Mouse (Mus musculus) heart, postnatal 0 days (tissue): Measurements from ENCODE around the gene Supt4a. TPM values are rescaled to one million over a fixed set of nuclear protein-coding genes. Genes with fewer than 3 reads are reported as not detected.

Experiments
- ATAC-seq: fragments of 200-750 bp; cut with Nextera tagmentation; 2 replicates; pipeline ENCODE4 v1.8.0; 2017; ENCODE audit warnings: low read depth, moderate number of reproducible peaks, moderate library complexity; ENCODE audit not compliant: insufficient read depth
- DNase-seq: peaks from one replicate; pipeline ENCODE4 v3.0.0-alpha.2; 2016; ENCODE audit warnings: low spot score
- H3K27ac ChIP-seq: fragments of 300-500 bp; sonication (generic); 2 replicates; pipeline ENCODE4 v1.5.1; 2014; ENCODE audit warnings: low read depth, mild to moderate bottlenecking
- H3K27me3 ChIP-seq: fragments of 300-500 bp; sonication (generic); 2 replicates; pipeline ENCODE4 v1.6.1; 2014; ENCODE audit warnings: low read length, mixed read lengths; ENCODE audit not compliant: control insufficient read depth, insufficient read depth
- H3K36me3 ChIP-seq: fragments of 300-500 bp; sonication (generic); replicated peaks from 2 replicates; pipeline ENCODE4 v1.6.1; 2014; ENCODE audit warnings: low read length, mixed read lengths; ENCODE audit not compliant: control insufficient read depth, insufficient read depth
- H3K4me1 ChIP-seq: fragments of 300-500 bp; sonication (generic); 2 replicates; pipeline ENCODE4 v1.6.1; 2014; ENCODE audit warnings: antibody characterized with exemption; ENCODE audit not compliant: control insufficient read depth, insufficient read depth
- H3K4me2 ChIP-seq: fragments of 300-500 bp; sonication (generic); 2 replicates; pipeline ENCODE4 v1.6.1; 2014; ENCODE audit warnings: low read depth, mild to moderate bottlenecking, low read length, moderate library complexity
- H3K4me3 ChIP-seq: fragments of 300-500 bp; sonication (generic); 2 replicates; pipeline ENCODE4 v1.5.1; 2014; ENCODE audit warnings: low read depth, low read length
- H3K9ac ChIP-seq: fragments of 300-500 bp; sonication (generic); replicated peaks from 2 replicates; pipeline ENCODE4 v1.6.1; 2014; ENCODE audit warnings: low read depth, low read length, mixed read lengths
- H3K9me3 ChIP-seq: fragments of 300-500 bp; sonication (generic); replicated peaks from 2 replicates; pipeline ENCODE4 v1.6.1; 2016; ENCODE audit warnings: low read length; ENCODE audit not compliant: control insufficient read depth
- CTCF ChIP-seq: IDR thresholded peaks from 2 replicates; pipeline ENCODE4 v1.5.1; 2016; ENCODE audit warnings: antibody characterized with exemption, control low read depth, low read depth
- EP300 ChIP-seq: IDR thresholded peaks from 2 replicates; pipeline ENCODE4 v1.6.1; 2016; ENCODE audit warnings: antibody characterized with exemption, low read depth
- WGBS: fragments of 180-500 bp; shearing (Covaris S2); extraction: QIAGEN DNeasy Blood & Tissue Kit; methylation state at CpG from one replicate; pipeline ENCODE4 v1.1.7; 2014; 5-methylcytosine and 5-hydroxymethylcytosine counted together
- polyA plus RNA-seq: library from polyadenylated mRNA; unstranded; fragments of >200 nt; fragmentation: Nextera tagmentation; extraction: Ambion mirVana; gene quantifications from 2 replicates; pipeline ENCODE4 v1.2.1, GENCODE M21; 2015
- total RNA-seq: library from RNA; depleted of rRNA; stranded (reverse); fragments of >200 nt; gene quantifications from 2 replicates; pipeline ENCODE4 v1.2.3, GENCODE M21; 2014; ENCODE audit warnings: low replicate concordance

Gene Supt4a
- total and polyA plus RNA-seq, 2 experiments from 2014 or later = 50.3 to 101 TPM

DNA sequence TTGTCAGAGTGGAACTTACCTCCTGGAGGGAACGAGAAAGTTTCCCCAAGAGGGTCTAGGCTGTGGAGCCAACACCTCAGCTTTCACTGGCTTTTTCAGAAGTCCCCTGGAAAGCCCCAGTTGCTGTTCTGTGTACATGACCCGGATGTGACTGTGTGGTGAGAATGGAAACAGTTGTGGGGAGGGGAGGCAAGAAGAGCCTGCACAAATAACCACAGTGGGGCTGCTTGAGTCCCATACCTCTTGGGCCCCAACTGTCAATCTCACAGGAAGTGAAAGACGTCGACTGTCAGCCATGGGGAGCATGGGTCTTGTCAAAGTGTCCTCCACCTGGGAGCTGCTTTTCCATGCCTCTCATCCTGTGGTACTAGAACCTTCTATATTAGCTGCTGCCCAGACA lies 7.6 kb downstream of the Supt4a start:
- Histone ChIP-seq H3K4me2 (no peak overlapping the region), H3K36me3 (peaks cover 42% of the 10 kb centered on the region), H3K4me3 (no peak overlapping the region), H3K4me1 (no peaks in the 10 kb centered on the region), H3K27ac (peak overlapping the region; percentile 57; the same call in 1 of the 2 replicates), H3K27me3 (no peaks in the 10 kb centered on the region), H3K9me3 (no peaks in the 10 kb centered on the region), H3K9ac (no peak overlapping the region)
- WGBS = 62% methylated on average over 4 of the region's 4 CpGs
- DNase-seq (no peak), ATAC-seq (no peak)
- TF ChIP-seq EP300 = no peak
- TF ChIP-seq CTCF = no peak

DNA sequence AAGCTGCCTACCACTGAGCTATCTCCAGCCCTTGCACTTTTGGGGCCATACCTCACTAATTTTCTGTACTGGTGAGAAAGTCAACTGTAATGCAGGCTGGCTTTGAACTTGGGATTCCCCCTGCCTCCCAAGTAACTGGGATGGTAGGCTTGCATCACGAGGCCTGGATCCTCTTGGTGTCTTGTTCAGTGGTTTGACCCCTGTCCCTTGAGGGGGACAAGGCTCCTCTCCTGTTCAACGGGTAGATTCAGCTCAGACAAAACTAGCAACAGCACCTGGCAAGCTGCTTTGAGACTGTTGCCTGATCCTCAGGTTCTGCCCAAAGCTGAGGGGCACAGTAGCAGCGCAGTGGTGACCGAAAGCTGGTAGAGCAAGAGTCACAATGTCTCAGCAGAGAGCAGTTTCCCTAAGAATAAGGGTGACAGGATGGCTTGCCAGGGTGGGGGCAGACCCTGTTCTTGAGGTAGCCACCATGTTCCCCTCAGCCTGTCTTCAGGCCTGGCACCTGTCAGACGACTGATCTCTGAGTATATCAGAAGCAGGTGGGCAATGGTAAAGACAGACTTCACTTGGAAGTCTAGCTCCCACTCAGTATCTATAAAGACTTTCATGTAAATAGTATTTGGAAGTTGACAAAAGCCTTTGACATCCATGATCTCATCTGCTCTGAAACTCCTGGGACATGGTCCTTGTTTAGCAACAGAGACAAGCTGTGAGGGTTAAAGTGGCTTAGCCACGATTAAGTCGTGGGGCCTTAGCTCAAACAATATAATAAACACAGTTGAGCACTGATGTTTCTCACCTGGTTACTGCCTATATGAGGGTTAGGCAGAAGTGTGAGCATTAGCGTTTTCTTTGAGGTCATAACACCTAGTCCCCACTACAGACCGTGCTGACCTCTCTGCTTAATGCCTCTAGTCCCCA lies 8.5 kb downstream of the Supt4a start:
- H3K4me3 ChIP-seq = no peak overlapping the region
- no peak overlapping the region for H3K9ac ChIP-seq
- DNase-seq (no peak), ATAC-seq (no peak)
- no peaks in the 10 kb centered on the region for H3K4me1 ChIP-seq
- no peak for TF ChIP-seq CTCF
- TF ChIP-seq EP300 = no peak
- WGBS = 72% methylated on average over 9 of the region's 9 CpGs
- no peaks in the 10 kb centered on the region for H3K9me3 ChIP-seq
- H3K36me3 ChIP-seq = peaks cover 33% of the 10 kb centered on the region
- peak overlapping the region; percentile 57; the same call in 1 of the 2 replicates for H3K27ac ChIP-seq
- H3K27me3 ChIP-seq = no peaks in the 10 kb centered on the region
- H3K4me2 ChIP-seq = no peak overlapping the region

GRCm38 (mm10) chr11:87747312-87747711 lies 10.0 kb downstream of the Supt4a start:
- H3K27me3 ChIP-seq = no peaks in the 10 kb centered on the region
- no peak overlapping the region for H3K4me3 ChIP-seq
- TF ChIP-seq CTCF = no peak
- TF ChIP-seq EP300 = no peak
- no peak for ATAC-seq
- no peak overlapping the region for H3K9ac ChIP-seq
- 83% methylated on average over 4 of the region's 5 CpGs for WGBS
- H3K4me2 ChIP-seq = no peak overlapping the region
- DNase-seq = no peak
- H3K27ac ChIP-seq = no peak overlapping the region
- peaks cover 24% of the 10 kb centered on the region for H3K36me3 ChIP-seq
- no peaks in the 10 kb centered on the region for H3K4me1 ChIP-seq
- H3K9me3 ChIP-seq = no peaks in the 10 kb centered on the region

GRCm38 (mm10) chr11:87747716-87748115 lies 10.4 kb downstream of the Supt4a start:
- H3K27ac ChIP-seq = peak overlapping the region; percentile 67; the same call in 1 of the 2 replicates
- no peaks in the 10 kb centered on the region for H3K9me3 ChIP-seq
- H3K9ac ChIP-seq = no peak overlapping the region
- H3K36me3 ChIP-seq = peaks cover 22% of the 10 kb centered on the region
- WGBS = 81% methylated on average over 7 of the region's 7 CpGs
- no peak overlapping the region; the same call in 1 of the 2 replicates for H3K4me2 ChIP-seq
- H3K27me3 ChIP-seq = no peaks in the 10 kb centered on the region
- DNase-seq = no peak
- H3K4me1 ChIP-seq = no peaks in the 10 kb centered on the region
- ATAC-seq = no peak
- TF ChIP-seq EP300 (no peak), CTCF (no peak)
- no peak overlapping the region for H3K4me3 ChIP-seq

- Histone ChIP-seq H3K9ac (no peak overlapping the region; the same call in 1 of the 2 replicates), H3K9me3 (no peaks in the 10 kb centered on the region), H3K4me1 (no peaks in the 10 kb centered on the region), H3K27me3 (no peaks in the 10 kb centered on the region), H3K4me3 (peak overlapping the region; percentile 13; the same call in 1 of the 2 replicates), H3K27ac (peak overlapping the region; percentile 67; the same call in 1 of the 2 replicates), H3K4me2 (peak overlapping the region; percentile 31), H3K36me3 (peaks cover 17% of the 10 kb centered on the region)
- DNase-seq = no peak
- WGBS = 29% methylated on average over 19 of the region's 19 CpGs
- ATAC-seq = no peak
- no peak for TF ChIP-seq CTCF
- no peak for TF ChIP-seq EP300
Measured at GRCm38 (mm10) chr11:87748132-87749119, 11.1 kb downstream of the Supt4a start.
